Mouse (Mus musculus): ENCODE results near the gene Carm1. TPM values are rescaled to one million over a fixed set of nuclear protein-coding genes. Genes with fewer than 3 reads are reported as not detected.

The Carm1 gene
- polyA plus RNA-seq, 1 experiment from 2014 or later = 57.1 TPM

DNA sequence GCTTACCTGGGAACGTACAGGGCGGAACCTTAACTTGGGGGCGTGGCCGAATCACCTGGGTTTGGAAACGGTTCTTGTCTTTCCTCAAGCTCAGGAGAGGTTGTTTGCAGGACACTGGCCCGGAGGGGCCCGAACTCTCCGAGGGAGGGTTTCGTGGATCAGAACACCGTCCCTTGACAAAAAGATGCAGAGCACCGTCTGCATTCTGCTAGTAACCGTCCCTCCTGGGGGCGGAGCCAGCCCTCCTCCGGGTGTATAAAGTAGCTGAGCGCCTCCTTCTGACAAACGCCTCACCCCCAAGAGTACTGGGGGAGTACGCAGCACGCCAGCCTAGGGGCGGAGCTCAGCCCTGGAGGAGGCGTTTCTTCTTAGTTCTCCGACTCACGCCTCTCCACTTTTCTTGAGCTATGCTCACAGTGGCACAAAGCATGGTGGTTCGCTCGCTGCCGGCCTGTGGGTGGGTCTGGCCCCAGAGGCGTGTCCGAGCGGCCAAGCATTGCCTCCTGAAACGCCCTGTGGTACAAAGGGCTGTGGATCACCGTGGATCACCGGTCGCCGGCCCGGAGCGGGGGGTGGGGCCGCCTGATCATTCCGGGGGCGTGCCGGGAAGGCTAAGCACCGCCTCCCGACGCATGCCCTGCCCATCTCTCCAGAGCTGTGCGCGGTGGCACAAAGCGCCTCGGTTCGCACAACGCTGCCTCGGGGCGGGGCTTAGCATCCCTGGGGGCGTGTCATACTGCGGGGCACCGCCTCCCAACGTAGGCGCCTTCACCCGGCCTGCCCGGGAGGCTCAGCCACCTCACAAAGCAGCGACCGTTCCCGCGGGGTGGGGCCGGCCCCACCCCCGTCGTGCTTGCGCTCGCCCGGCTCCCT lies 542 bp upstream of the Carm1 start:
- peak overlapping the region; percentile 77 for H3K4me2 ChIP-seq (ENCODE audit: low read depth, low read length)
- H3K27ac ChIP-seq (replicated peaks; ENCODE audit: low read depth, low read length) = peak overlapping the region; percentile 99
- ATAC-seq (ENCODE audit: low read depth) (peak; percentile 94), DNase-seq (ENCODE audit: low spot score) (peak; percentile 99)
- H3K4me1 ChIP-seq (ENCODE audit: control insufficient read depth, insufficient read depth, low read length) = peaks cover 19% of the 10 kb centered on the region
- under 1% methylated on average over 39 of the region's 67 CpGs for WGBS
- H3K9ac ChIP-seq (ENCODE audit: low read depth, low read length) = peak overlapping the region; percentile 64
- H3K27me3 ChIP-seq (replicated peaks; ENCODE audit: control insufficient read depth, insufficient read depth, low read length) = no peaks in the 10 kb centered on the region
- no peaks in the 10 kb centered on the region for H3K9me3 ChIP-seq (ENCODE audit: control insufficient read depth, low read length)
- peak overlapping the region; percentile 88 for H3K4me3 ChIP-seq (ENCODE audit: low read depth, low read length)
- peaks cover 14% of the 10 kb centered on the region for H3K36me3 ChIP-seq (ENCODE audit: control insufficient read depth, insufficient read depth, low read length)

- Histone ChIP-seq H3K9ac (ENCODE audit: low read depth, low read length) (peak overlapping the region; percentile 99), H3K27me3 (replicated peaks; ENCODE audit: control insufficient read depth, insufficient read depth, low read length) (no peaks in the 10 kb centered on the region), H3K4me1 (ENCODE audit: control insufficient read depth, insufficient read depth, low read length) (peaks cover 19% of the 10 kb centered on the region), H3K27ac (replicated peaks; ENCODE audit: low read depth, low read length) (peak overlapping the region; percentile 99), H3K4me3 (ENCODE audit: low read depth, low read length) (peak overlapping the region; percentile 88), H3K9me3 (ENCODE audit: control insufficient read depth, low read length) (no peaks in the 10 kb centered on the region), H3K36me3 (ENCODE audit: control insufficient read depth, insufficient read depth, low read length) (peaks cover 19% of the 10 kb centered on the region), H3K4me2 (ENCODE audit: low read depth, low read length) (peak overlapping the region; percentile 77)
- 0% methylated on average over 22 of the region's 66 CpGs for WGBS
- DNase-seq (ENCODE audit: low spot score) (peak; percentile 81), ATAC-seq (ENCODE audit: low read depth) (peak; percentile 1; the same call in 1 of the 2 replicates)
Observed at GRCm38 (mm10) chr9:21547075-21547941, 614 bp downstream of the Carm1 start.

GRCm38 (mm10) chr9:21551049-21551448 lies 4.4 kb downstream of the Carm1 start:
- H3K27ac ChIP-seq (replicated peaks; ENCODE audit: low read depth, low read length) = no peak overlapping the region
- no peak overlapping the region for H3K4me3 ChIP-seq (ENCODE audit: low read depth, low read length)
- H3K9ac ChIP-seq (ENCODE audit: low read depth, low read length) = no peak overlapping the region
- ATAC-seq (ENCODE audit: low read depth) (no peak), DNase-seq (ENCODE audit: low spot score) (no peak)
- no peaks in the 10 kb centered on the region for H3K9me3 ChIP-seq (ENCODE audit: control insufficient read depth, low read length)
- H3K4me1 ChIP-seq (ENCODE audit: control insufficient read depth, insufficient read depth, low read length) = peaks cover 9% of the 10 kb centered on the region
- H3K36me3 ChIP-seq (ENCODE audit: control insufficient read depth, insufficient read depth, low read length) = peaks cover 23% of the 10 kb centered on the region
- H3K27me3 ChIP-seq (replicated peaks; ENCODE audit: control insufficient read depth, insufficient read depth, low read length) = no peaks in the 10 kb centered on the region
- H3K4me2 ChIP-seq (ENCODE audit: low read depth, low read length) = no peak overlapping the region
- 92% methylated on average over 2 of the region's 2 CpGs for WGBS

DNA sequence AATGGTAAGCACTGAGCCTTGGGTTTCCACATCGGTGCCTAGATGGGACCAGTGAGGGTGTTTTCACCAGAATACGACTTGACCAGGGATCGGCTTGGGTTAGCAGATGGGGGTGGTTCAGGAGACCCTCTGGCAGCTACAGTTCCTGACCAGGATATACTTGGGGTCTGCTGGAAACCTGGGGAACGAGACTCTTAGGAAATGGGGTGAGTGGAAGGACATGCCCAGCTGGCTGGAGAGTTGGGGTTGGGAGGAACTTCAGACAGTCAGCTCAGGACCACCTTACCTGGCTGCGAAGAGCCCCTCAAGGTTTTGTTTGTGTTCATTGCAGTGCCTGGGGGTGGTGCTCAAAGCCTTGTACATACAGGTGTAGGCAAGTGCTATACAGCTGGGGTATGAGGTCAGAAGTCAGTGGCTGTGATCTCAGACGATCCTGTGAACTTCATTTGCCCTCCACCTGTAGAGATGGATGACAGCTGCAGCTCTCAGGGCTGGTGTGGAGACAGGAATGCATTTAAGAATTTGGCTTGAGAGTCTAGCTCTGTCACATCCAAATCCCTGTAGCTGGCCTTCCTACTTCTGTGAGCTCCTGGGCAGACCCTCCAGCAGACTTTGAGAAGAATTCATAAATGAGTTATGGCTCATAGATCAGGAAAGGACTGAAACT lies 7.0 kb downstream of the Carm1 start:
- peaks cover 32% of the 10 kb centered on the region for H3K36me3 ChIP-seq (ENCODE audit: control insufficient read depth, insufficient read depth, low read length)
- H3K9me3 ChIP-seq (ENCODE audit: control insufficient read depth, low read length) = no peaks in the 10 kb centered on the region

GRCm38 (mm10) chr9:21555198-21555742 lies 8.6 kb downstream of the Carm1 start:
- Histone ChIP-seq H3K27me3 (replicated peaks; ENCODE audit: control insufficient read depth, insufficient read depth, low read length) (no peaks in the 10 kb centered on the region), H3K9ac (ENCODE audit: low read depth, low read length) (no peak overlapping the region), H3K9me3 (ENCODE audit: control insufficient read depth, low read length) (no peaks in the 10 kb centered on the region), H3K36me3 (ENCODE audit: control insufficient read depth, insufficient read depth, low read length) (peaks cover 31% of the 10 kb centered on the region), H3K27ac (replicated peaks; ENCODE audit: low read depth, low read length) (no peak overlapping the region), H3K4me2 (ENCODE audit: low read depth, low read length) (no peak overlapping the region), H3K4me1 (ENCODE audit: control insufficient read depth, insufficient read depth, low read length) (no peaks in the 10 kb centered on the region), H3K4me3 (ENCODE audit: low read depth, low read length) (no peak overlapping the region)
- 88% methylated on average over 6 of the region's 6 CpGs for WGBS
- no peak for ATAC-seq (ENCODE audit: low read depth)
- DNase-seq (ENCODE audit: low spot score) = no peak

More for the DNA sequence above, 7.0 kb downstream of the Carm1 start:
- H3K4me3 ChIP-seq (ENCODE audit: low read depth, low read length) = no peak overlapping the region
- no peak overlapping the region for H3K9ac ChIP-seq (ENCODE audit: low read depth, low read length)
- no peak overlapping the region for H3K4me2 ChIP-seq (ENCODE audit: low read depth, low read length)
- DNase-seq (ENCODE audit: low spot score) = no peak
- H3K4me1 ChIP-seq (ENCODE audit: control insufficient read depth, insufficient read depth, low read length) = peaks cover 4% of the 10 kb centered on the region
- no peak overlapping the region for H3K27ac ChIP-seq (replicated peaks; ENCODE audit: low read depth, low read length)
- WGBS = 86% methylated on average over 6 of the region's 6 CpGs
- no peak for ATAC-seq (ENCODE audit: low read depth)
- H3K27me3 ChIP-seq (replicated peaks; ENCODE audit: control insufficient read depth, insufficient read depth, low read length) = no peaks in the 10 kb centered on the region

- Histone ChIP-seq H3K4me1 (ENCODE audit: control insufficient read depth, insufficient read depth, low read length) (no peaks in the 10 kb centered on the region), H3K36me3 (ENCODE audit: control insufficient read depth, insufficient read depth, low read length) (peaks cover 30% of the 10 kb centered on the region)
- DNase-seq (ENCODE audit: low spot score) = no peak
Observed at GRCm38 (mm10) chr9:21556996-21557395, 10.3 kb downstream of the Carm1 start.

GRCm38 (mm10) chr9:21557556-21557955 lies 10.9 kb downstream of the Carm1 start:
- H3K27me3 ChIP-seq (replicated peaks; ENCODE audit: control insufficient read depth, insufficient read depth, low read length) = no peaks in the 10 kb centered on the region
- no peak overlapping the region for H3K4me3 ChIP-seq (ENCODE audit: low read depth, low read length)
- no peaks in the 10 kb centered on the region for H3K4me1 ChIP-seq (ENCODE audit: control insufficient read depth, insufficient read depth, low read length)
- H3K9ac ChIP-seq (ENCODE audit: low read depth, low read length) = no peak overlapping the region
- 80% methylated on average over 2 of the region's 2 CpGs for WGBS
- no peaks in the 10 kb centered on the region for H3K9me3 ChIP-seq (ENCODE audit: control insufficient read depth, low read length)
- ATAC-seq (ENCODE audit: low read depth) = no peak
- DNase-seq (ENCODE audit: low spot score) = no peak
- no peak overlapping the region for H3K27ac ChIP-seq (replicated peaks; ENCODE audit: low read depth, low read length)
- peaks cover 34% of the 10 kb centered on the region for H3K36me3 ChIP-seq (ENCODE audit: control insufficient read depth, insufficient read depth, low read length)
- H3K4me2 ChIP-seq (ENCODE audit: low read depth, low read length) = no peak overlapping the region

More at GRCm38 (mm10) chr9:21556996-21557395, 10.3 kb downstream of the Carm1 start:
- ATAC-seq (ENCODE audit: low read depth) = no peak
- Histone ChIP-seq H3K4me3 (ENCODE audit: low read depth, low read length) (no peak overlapping the region), H3K4me2 (ENCODE audit: low read depth, low read length) (no peak overlapping the region), H3K9me3 (ENCODE audit: control insufficient read depth, low read length) (no peaks in the 10 kb centered on the region), H3K9ac (ENCODE audit: low read depth, low read length) (no peak overlapping the region), H3K27me3 (replicated peaks; ENCODE audit: control insufficient read depth, insufficient read depth, low read length) (no peaks in the 10 kb centered on the region), H3K27ac (replicated peaks; ENCODE audit: low read depth, low read length) (no peak overlapping the region)
- 95% methylated on average over 2 of the region's 2 CpGs for WGBS

DNA sequence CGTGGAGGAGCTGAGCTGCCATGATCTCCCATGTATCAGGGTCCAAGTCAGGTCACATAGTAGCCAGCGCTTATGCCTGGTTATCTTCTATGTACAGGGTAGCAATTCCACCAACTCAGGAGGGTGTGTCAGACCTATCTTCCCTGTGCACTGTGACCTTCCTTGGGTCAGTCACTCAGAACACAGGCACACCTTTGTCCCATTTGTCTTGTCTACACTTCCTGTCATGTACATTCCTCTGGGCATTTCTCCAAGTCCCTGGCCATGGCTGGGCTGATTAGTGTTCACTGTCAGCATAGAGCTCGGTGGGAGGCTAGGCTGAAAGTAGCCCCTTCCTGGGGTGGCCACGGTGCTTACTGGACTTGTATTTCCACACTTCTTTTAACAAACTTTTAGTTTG lies 11.7 kb downstream of the Carm1 start:
- H3K4me3 ChIP-seq (ENCODE audit: low read depth, low read length) = no peak overlapping the region
- WGBS = 86% methylated on average over 4 of the region's 4 CpGs
- H3K9ac ChIP-seq (ENCODE audit: low read depth, low read length) = no peak overlapping the region
- ATAC-seq (ENCODE audit: low read depth) (no peak), DNase-seq (ENCODE audit: low spot score) (no peak)
- H3K4me1 ChIP-seq (ENCODE audit: control insufficient read depth, insufficient read depth, low read length) = no peaks in the 10 kb centered on the region
- no peak overlapping the region for H3K4me2 ChIP-seq (ENCODE audit: low read depth, low read length)
- no peaks in the 10 kb centered on the region for H3K9me3 ChIP-seq (ENCODE audit: control insufficient read depth, low read length)
- peaks cover 35% of the 10 kb centered on the region for H3K36me3 ChIP-seq (ENCODE audit: control insufficient read depth, insufficient read depth, low read length)
- no peak overlapping the region for H3K27ac ChIP-seq (replicated peaks; ENCODE audit: low read depth, low read length)
- H3K27me3 ChIP-seq (replicated peaks; ENCODE audit: control insufficient read depth, insufficient read depth, low read length) = no peaks in the 10 kb centered on the region

All from embryonic facial prominence, embryonic 14.5 days (tissue).